ENCODE assay signal across 11 mouse cellular contexts in genomic region chr13:44626806-44627205, GRCm38 (mm10).
DNase-seq lines count a peak whose midpoint lies in the region; TF ChIP-seq lines count a peak whose summit lies in the region.
"Had no signal": no experiment of that assay in that cellular context is flagged by ENCODE, and none has a peak within 500 bp of the region (broad histone marks: within the 10 kb centered on the region; RNA-seq: fewer than 3 reads in every experiment).

No protein-coding gene starts in this region.

- TF ChIP-seq POLR2A in lung, adult 2 months (IDR thresholded peaks at IDR 0.05; ENCODE audit: borderline replicate concordance, extremely low read depth, low read depth, low read length) = no peak

- TF ChIP-seq CTCF in lung, adult 2 months (IDR thresholded peaks at IDR 0.05; ENCODE audit: insufficient read depth, low read length) = no peak

- peak; percentile 76 for DNase-seq in adrenal gland, adult 2 months
- no peak for DNase-seq in adrenal gland, adult 18-20 months (ENCODE audit: low spot score in 2 of 2)
- peak; percentile 34 for DNase-seq in ovary, postnatal 36 days (ENCODE audit: low spot score)
- no peak for DNase-seq in ovary, postnatal 14 days (ENCODE audit: low spot score)
- peak; percentile 22 for DNase-seq in lung, adult 2 months
- no peak for DNase-seq in layer of hippocampus, postnatal 10 days (ENCODE audit: low spot score in 2 of 2)
- DNase-seq in layer of hippocampus, postnatal 36 days = no peak
- DNase-seq in frontal cortex, postnatal 36 days (ENCODE audit: low spot score in 2 of 2) = no peak
- DNase-seq: cerebellum, adult 9-10 months; kidney, adult 18-20 months had no signal

- 29% methylated on average over 11 of the region's 11 CpGs for WGBS in lung, adult 2 months

- H3K4me1 ChIP-seq in lung, adult 2 months (ENCODE audit: control insufficient read depth, insufficient read depth, low read length) = no peaks in the 10 kb centered on the region; the same call in 1 of the 2 replicates

- H3K4me3 ChIP-seq in lung, adult 2 months (replicated peaks; ENCODE audit: extremely low read depth, low read depth, low read length) = no peak overlapping the region
- H3K4me3 ChIP-seq: hindbrain, embryonic 10.5 days had no signal

Comparison
In these comparisons a context has a peak if more than half of its experiments do, and no peak if none do; other contexts are left out.
1. DNase-seq: peak in adrenal gland, adult 2 months (single experiment), ovary, postnatal 36 days (single experiment) and lung, adult 2 months (single experiment); none in adrenal gland, adult 18-20 months (0 of 2), ovary, postnatal 14 days (single experiment), layer of hippocampus, postnatal 10 days (0 of 2), layer of hippocampus, postnatal 36 days (0 of 2) and frontal cortex, postnatal 36 days (0 of 2).